Mouse (Mus musculus): ENCODE data around the gene Cat.
A peak's percentile ranks its signal among the peaks of the same experiment; 100 is the strongest.

GRCm38 (mm10) chr2:103484617-103485401 lies at the start of gene Cat:
- no peak for TF ChIP-seq CTCF (IDR thresholded peaks at IDR 0.05; ENCODE audit: low read depth)
- TF ChIP-seq EP300 (IDR thresholded peaks at IDR 0.05; ENCODE audit: low read depth) = peak; percentile 48
